Mouse (Mus musculus) lung, postnatal 4 days (tissue): Measurements from ENCODE around the gene Arih1.

Experiments
- DNase-seq, 2 experiments: peaks; one replicate each; pipeline ENCODE4 v3.0.0; 2021

The Arih1 gene

GRCm38 (mm10) chr9:59486549-59487065 lies at the start of gene Arih1:
Arih1 (minus strand) TSS chr9:59486618.
- peak; percentile 99 to 100 for DNase-seq

- DNase-seq: peak in 1 of 2 experiments; percentile 29
Observed at GRCm38 (mm10) chr9:59533889-59534288, 47.5 kb upstream of the Arih1 start.

- no peak for DNase-seq
Observed at GRCm38 (mm10) chr9:59533422-59533821, 47.0 kb upstream of the Arih1 start.

GRCm38 (mm10) chr9:59531645-59532044 lies 45.2 kb upstream of the Arih1 start:
- DNase-seq: no peak

GRCm38 (mm10) chr9:59528274-59528673 lies 41.9 kb upstream of the Arih1 start:
- DNase-seq: no peak

- no peak for DNase-seq
Observed at GRCm38 (mm10) chr9:59527580-59527979, 41.2 kb upstream of the Arih1 start.

- no peak for DNase-seq
Observed at GRCm38 (mm10) chr9:59526727-59527126, 40.3 kb upstream of the Arih1 start.

GRCm38 (mm10) chr9:59522906-59523305 lies 36.5 kb upstream of the Arih1 start:
- peak; percentile 29 to 56 for DNase-seq

- no peak for DNase-seq
Observed at GRCm38 (mm10) chr9:59519396-59519795, 33.0 kb upstream of the Arih1 start.

GRCm38 (mm10) chr9:59518976-59519375 lies 32.6 kb upstream of the Arih1 start:
- DNase-seq: peak; percentile 54 to 66

- DNase-seq: no peak
Observed at GRCm38 (mm10) chr9:59517127-59517526, 30.7 kb upstream of the Arih1 start.

- DNase-seq: no peak
Observed at GRCm38 (mm10) chr9:59515069-59515468, 28.7 kb upstream of the Arih1 start.

- DNase-seq: no peak
Observed at GRCm38 (mm10) chr9:59512381-59512780, 26.0 kb upstream of the Arih1 start.

- no peak for DNase-seq
Observed at GRCm38 (mm10) chr9:59508146-59508545, 21.7 kb upstream of the Arih1 start.

GRCm38 (mm10) chr9:59487331-59487730 lies 913 bp upstream of the Arih1 start:
- no peak for DNase-seq

- DNase-seq: no peak
Observed at GRCm38 (mm10) chr9:59486076-59486518, 321 bp downstream of the Arih1 start.

GRCm38 (mm10) chr9:59485511-59486075 lies 825 bp downstream of the Arih1 start:
- peak; percentile 80 to 85 for DNase-seq

- DNase-seq: no peak
Observed at GRCm38 (mm10) chr9:59484760-59485159, 1.7 kb downstream of the Arih1 start.

- DNase-seq: peak; percentile 24 to 47
Observed at GRCm38 (mm10) chr9:59482419-59482818, 4.0 kb downstream of the Arih1 start.

GRCm38 (mm10) chr9:59476617-59477016 lies 9.8 kb downstream of the Arih1 start:
- DNase-seq: no peak

GRCm38 (mm10) chr9:59474838-59475237 lies 11.6 kb downstream of the Arih1 start:
- DNase-seq: no peak

- no peak for DNase-seq
Observed at GRCm38 (mm10) chr9:59473171-59473570, 13.2 kb downstream of the Arih1 start.

- no peak for DNase-seq
Observed at GRCm38 (mm10) chr9:59469446-59469845, 17.0 kb downstream of the Arih1 start.

- DNase-seq: no peak
Observed at GRCm38 (mm10) chr9:59464293-59464692, 22.1 kb downstream of the Arih1 start.

- peak in 1 of 2 experiments; percentile 21 for DNase-seq
Observed at GRCm38 (mm10) chr9:59458997-59459510, 27.4 kb downstream of the Arih1 start.
